Mouse (Mus musculus) lung, adult 2 months (tissue): Measurements from ENCODE around the gene Neurl3.

Source experiments
- CTCF ChIP-seq: fragments of 200-500 bp; IDR thresholded peaks from 2 replicates; pipeline ENCODE4 v1.5.1; 2011; ENCODE audit warnings: mild to moderate bottlenecking, low read length, control low read depth; ENCODE audit not compliant: insufficient read depth
- POLR2A ChIP-seq: fragments of 200-500 bp; IDR thresholded peaks from 2 replicates; pipeline ENCODE4 v1.6.1; 2011; ENCODE audit warnings: low read depth, mild to moderate bottlenecking, control low read depth, low read length, borderline replicate concordance; ENCODE audit errors: extremely low read depth

DNA sequence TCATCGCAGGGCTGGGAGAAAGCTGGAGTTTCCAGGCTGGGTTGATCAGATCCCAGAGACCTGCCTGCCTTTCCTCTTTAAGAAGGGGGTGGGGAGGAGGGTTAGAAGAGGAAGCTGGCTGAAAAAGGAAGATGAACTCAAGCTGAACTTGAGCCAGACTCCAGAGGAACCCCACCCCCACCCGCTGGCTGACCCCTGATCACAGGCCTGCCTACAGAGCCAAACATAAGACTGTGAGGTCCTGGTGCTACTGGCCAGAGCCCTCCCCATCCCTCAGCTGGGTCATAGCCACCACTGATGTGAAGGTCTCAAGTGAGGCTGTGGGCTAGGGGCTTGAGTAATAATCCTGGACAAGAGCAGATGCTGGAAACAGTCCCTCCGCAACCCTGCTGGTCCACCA, 3.8 kb downstream of the Neurl3 start:
- TF ChIP-seq CTCF (no peak), POLR2A (no peak)
